Mouse (Mus musculus): Measurements from ENCODE around the gene Tmem132c. TPM values are rescaled to one million over a fixed set of nuclear protein-coding genes. Genes with fewer than 3 reads are reported as not detected.

The Tmem132c gene
- polyA plus RNA-seq, 1 experiment from 2014 or later, result 4.8 TPM

- Histone ChIP-seq H3K4me1 (replicated peaks; ENCODE audit: control insufficient read depth, insufficient read depth, low read length) (peaks cover 15% of the 10 kb centered on the region), H3K4me2 (ENCODE audit: low read length) (no peak overlapping the region), H3K9me3 (ENCODE audit: control insufficient read depth, low read length) (no peaks in the 10 kb centered on the region), H3K36me3 (ENCODE audit: control insufficient read depth, insufficient read depth) (no peaks in the 10 kb centered on the region), H3K9ac (replicated peaks; ENCODE audit: low read depth, low read length) (no peak overlapping the region), H3K27me3 (replicated peaks; ENCODE audit: control insufficient read depth, insufficient read depth, low read length) (no peaks in the 10 kb centered on the region), H3K27ac (ENCODE audit: low read length) (no peak overlapping the region), H3K4me3 (replicated peaks; ENCODE audit: low read length) (no peak overlapping the region)
- peak; percentile 31; the same call in 1 of the 2 replicates for ATAC-seq
- WGBS, result 22% methylated on average over 12 of the region's 12 CpGs
Measured at GRCm38 (mm10) chr5:127499151-127499827, 257.7 kb downstream of the Tmem132c start.

GRCm38 (mm10) chr5:127502838-127503237, 261.2 kb downstream of the Tmem132c start:
- 32% methylated on average over 7 of the region's 7 CpGs for WGBS
- ATAC-seq, result no peak

GRCm38 (mm10) chr5:127505697-127506096, 264.1 kb downstream of the Tmem132c start:
- no peaks in the 10 kb centered on the region for H3K27me3 ChIP-seq (replicated peaks; ENCODE audit: control insufficient read depth, insufficient read depth, low read length)

More at GRCm38 (mm10) chr5:127502838-127503237, 261.2 kb downstream of the Tmem132c start:
- H3K27ac ChIP-seq (ENCODE audit: low read length), result no peak overlapping the region
- no peaks in the 10 kb centered on the region for H3K27me3 ChIP-seq (replicated peaks; ENCODE audit: control insufficient read depth, insufficient read depth, low read length)
- no peak overlapping the region for H3K4me3 ChIP-seq (replicated peaks; ENCODE audit: low read length)
- no peak overlapping the region for H3K4me2 ChIP-seq (ENCODE audit: low read length)
- no peaks in the 10 kb centered on the region for H3K36me3 ChIP-seq (ENCODE audit: control insufficient read depth, insufficient read depth)
- no peaks in the 10 kb centered on the region for H3K9me3 ChIP-seq (ENCODE audit: control insufficient read depth, low read length)
- peaks cover 8% of the 10 kb centered on the region for H3K4me1 ChIP-seq (replicated peaks; ENCODE audit: control insufficient read depth, insufficient read depth, low read length)
- H3K9ac ChIP-seq (replicated peaks; ENCODE audit: low read depth, low read length), result no peak overlapping the region

GRCm38 (mm10) chr5:127511653-127512052, 270.0 kb downstream of the Tmem132c start:
- WGBS, result 86% methylated on average over 6 of the region's 6 CpGs
- no peak for ATAC-seq
- Histone ChIP-seq H3K4me3 (replicated peaks; ENCODE audit: low read length) (no peak overlapping the region), H3K36me3 (ENCODE audit: control insufficient read depth, insufficient read depth) (no peaks in the 10 kb centered on the region), H3K4me2 (ENCODE audit: low read length) (no peak overlapping the region), H3K27me3 (replicated peaks; ENCODE audit: control insufficient read depth, insufficient read depth, low read length) (no peaks in the 10 kb centered on the region), H3K27ac (ENCODE audit: low read length) (no peak overlapping the region), H3K9me3 (ENCODE audit: control insufficient read depth, low read length) (no peaks in the 10 kb centered on the region), H3K9ac (replicated peaks; ENCODE audit: low read depth, low read length) (no peak overlapping the region), H3K4me1 (replicated peaks; ENCODE audit: control insufficient read depth, insufficient read depth, low read length) (no peaks in the 10 kb centered on the region)

More at GRCm38 (mm10) chr5:127505697-127506096, 264.1 kb downstream of the Tmem132c start:
- 73% methylated on average over 6 of the region's 6 CpGs for WGBS
- Histone ChIP-seq H3K4me2 (ENCODE audit: low read length) (no peak overlapping the region), H3K4me1 (replicated peaks; ENCODE audit: control insufficient read depth, insufficient read depth, low read length) (no peaks in the 10 kb centered on the region), H3K9me3 (ENCODE audit: control insufficient read depth, low read length) (no peaks in the 10 kb centered on the region), H3K36me3 (ENCODE audit: control insufficient read depth, insufficient read depth) (no peaks in the 10 kb centered on the region), H3K27ac (ENCODE audit: low read length) (no peak overlapping the region), H3K4me3 (replicated peaks; ENCODE audit: low read length) (no peak overlapping the region), H3K9ac (replicated peaks; ENCODE audit: low read depth, low read length) (no peak overlapping the region)
- ATAC-seq, result no peak

- Histone ChIP-seq H3K9ac (replicated peaks; ENCODE audit: low read depth, low read length) (no peak overlapping the region), H3K36me3 (ENCODE audit: control insufficient read depth, insufficient read depth) (no peaks in the 10 kb centered on the region), H3K9me3 (ENCODE audit: control insufficient read depth, low read length) (no peaks in the 10 kb centered on the region), H3K4me1 (replicated peaks; ENCODE audit: control insufficient read depth, insufficient read depth, low read length) (no peaks in the 10 kb centered on the region), H3K27ac (ENCODE audit: low read length) (no peak overlapping the region), H3K4me3 (replicated peaks; ENCODE audit: low read length) (no peak overlapping the region), H3K4me2 (ENCODE audit: low read length) (no peak overlapping the region), H3K27me3 (replicated peaks; ENCODE audit: control insufficient read depth, insufficient read depth, low read length) (no peaks in the 10 kb centered on the region)
- WGBS, result 71% methylated on average over 9 of the region's 9 CpGs
- ATAC-seq, result no peak
Measured at GRCm38 (mm10) chr5:127515960-127516359, 274.4 kb downstream of the Tmem132c start.

- no peaks in the 10 kb centered on the region for H3K9me3 ChIP-seq (ENCODE audit: control insufficient read depth, low read length)
- H3K4me2 ChIP-seq (ENCODE audit: low read length), result no peak overlapping the region
- H3K36me3 ChIP-seq (ENCODE audit: control insufficient read depth, insufficient read depth), result no peaks in the 10 kb centered on the region
- peak; percentile 70 for ATAC-seq
- peaks cover 8% of the 10 kb centered on the region for H3K4me1 ChIP-seq (replicated peaks; ENCODE audit: control insufficient read depth, insufficient read depth, low read length)
- 53% methylated on average over 9 of the region's 9 CpGs for WGBS
- no peaks in the 10 kb centered on the region for H3K27me3 ChIP-seq (replicated peaks; ENCODE audit: control insufficient read depth, insufficient read depth, low read length)
- no peak overlapping the region for H3K9ac ChIP-seq (replicated peaks; ENCODE audit: low read depth, low read length)
- no peak overlapping the region for H3K27ac ChIP-seq (ENCODE audit: low read length)
- no peak overlapping the region for H3K4me3 ChIP-seq (replicated peaks; ENCODE audit: low read length)
Measured at GRCm38 (mm10) chr5:127522744-127523476, 281.3 kb downstream of the Tmem132c start.

GRCm38 (mm10) chr5:127527344-127527974, 285.9 kb downstream of the Tmem132c start:
- WGBS, result 86% methylated on average over 10 of the region's 10 CpGs
- H3K4me3 ChIP-seq (replicated peaks; ENCODE audit: low read length), result no peak overlapping the region
- no peak overlapping the region for H3K9ac ChIP-seq (replicated peaks; ENCODE audit: low read depth, low read length)
- no peak overlapping the region for H3K4me2 ChIP-seq (ENCODE audit: low read length)
- ATAC-seq, result no peak
- H3K36me3 ChIP-seq (ENCODE audit: control insufficient read depth, insufficient read depth), result no peaks in the 10 kb centered on the region
- peaks cover 8% of the 10 kb centered on the region for H3K4me1 ChIP-seq (replicated peaks; ENCODE audit: control insufficient read depth, insufficient read depth, low read length)
- no peak overlapping the region for H3K27ac ChIP-seq (ENCODE audit: low read length)
- no peaks in the 10 kb centered on the region for H3K27me3 ChIP-seq (replicated peaks; ENCODE audit: control insufficient read depth, insufficient read depth, low read length)
- H3K9me3 ChIP-seq (ENCODE audit: control insufficient read depth, low read length), result no peaks in the 10 kb centered on the region

GRCm38 (mm10) chr5:127537508-127537907, 295.9 kb downstream of the Tmem132c start:
- Histone ChIP-seq H3K4me2 (ENCODE audit: low read length) (no peak overlapping the region), H3K4me1 (replicated peaks; ENCODE audit: control insufficient read depth, insufficient read depth, low read length) (no peaks in the 10 kb centered on the region), H3K27ac (ENCODE audit: low read length) (no peak overlapping the region), H3K9me3 (ENCODE audit: control insufficient read depth, low read length) (no peaks in the 10 kb centered on the region), H3K27me3 (replicated peaks; ENCODE audit: control insufficient read depth, insufficient read depth, low read length) (no peaks in the 10 kb centered on the region), H3K36me3 (ENCODE audit: control insufficient read depth, insufficient read depth) (no peaks in the 10 kb centered on the region), H3K9ac (replicated peaks; ENCODE audit: low read depth, low read length) (no peak overlapping the region), H3K4me3 (replicated peaks; ENCODE audit: low read length) (no peak overlapping the region)
- no peak for ATAC-seq
- 76% methylated on average over 2 of the region's 2 CpGs for WGBS

GRCm38 (mm10) chr5:127546585-127546991, 305.0 kb downstream of the Tmem132c start:
- Histone ChIP-seq H3K4me2 (ENCODE audit: low read length) (no peak overlapping the region), H3K9ac (replicated peaks; ENCODE audit: low read depth, low read length) (no peak overlapping the region), H3K4me3 (replicated peaks; ENCODE audit: low read length) (no peak overlapping the region), H3K27ac (ENCODE audit: low read length) (no peak overlapping the region), H3K36me3 (ENCODE audit: control insufficient read depth, insufficient read depth) (no peaks in the 10 kb centered on the region), H3K4me1 (replicated peaks; ENCODE audit: control insufficient read depth, insufficient read depth, low read length) (no peaks in the 10 kb centered on the region), H3K27me3 (replicated peaks; ENCODE audit: control insufficient read depth, insufficient read depth, low read length) (no peaks in the 10 kb centered on the region), H3K9me3 (ENCODE audit: control insufficient read depth, low read length) (no peaks in the 10 kb centered on the region)
- ATAC-seq, result no peak
- WGBS, result 64% methylated on average over 5 of the region's 5 CpGs
